In the genomic region with DNA sequence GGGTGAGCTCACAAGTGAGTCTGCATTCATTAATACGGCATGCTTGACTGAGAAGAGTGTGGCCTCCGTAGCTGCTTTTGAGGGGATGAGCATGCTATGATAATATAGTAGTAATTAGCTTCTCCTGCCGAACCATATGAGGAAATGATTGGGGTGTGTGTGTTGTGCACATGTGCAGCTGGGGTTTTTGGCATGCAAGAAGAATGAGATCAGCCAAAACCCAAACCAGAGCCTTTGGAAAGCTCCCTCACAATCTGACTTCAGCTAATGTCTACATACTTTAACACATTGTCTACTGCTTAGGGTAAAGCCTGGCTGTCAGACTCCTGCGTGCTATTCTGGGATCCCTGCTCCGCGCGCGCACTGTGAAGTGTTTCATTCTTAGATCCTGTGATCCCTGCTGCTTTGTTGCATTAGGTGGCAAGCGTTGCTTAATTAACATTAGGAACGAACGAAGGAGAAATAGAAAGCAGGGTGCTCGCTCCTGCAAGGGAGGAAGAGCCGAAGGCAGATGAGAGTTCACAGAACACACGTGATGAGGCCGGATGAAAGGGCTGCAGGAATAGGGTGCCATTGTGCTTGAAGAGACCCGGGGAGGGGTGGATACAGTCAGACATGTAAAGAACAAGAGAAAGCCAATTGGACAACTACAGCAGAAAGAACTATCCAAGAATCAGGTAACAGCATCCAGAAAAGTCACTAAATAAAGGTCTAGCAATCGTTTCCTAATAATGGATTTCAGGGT, we compare ENCODE assay signal across 10 mouse cellular contexts.
DNase-seq lines count a peak whose midpoint lies in the region; ATAC-seq and TF ChIP-seq lines count a peak whose summit lies in the region.
"Had no signal": no experiment of that assay in that cellular context is flagged by ENCODE, and none has a peak within 500 bp of the region (broad histone marks: within the 10 kb centered on the region; RNA-seq: fewer than 3 reads in every experiment).

No protein-coding gene starts in this region.

- peak overlapping the region; percentile 29; the same call in 1 of the 2 replicates for H3K9ac ChIP-seq in midbrain, postnatal 0 days (replicated peaks; ENCODE audit: low read length, poor library complexity, severe bottlenecking)
- no peak overlapping the region for H3K9ac ChIP-seq in kidney, embryonic 14.5 days (ENCODE audit: low read depth, low read length)

- TF ChIP-seq CTCF in layer of hippocampus, adult 2 months (conservative IDR thresholded peaks at IDR 0.05), result no peak
- TF ChIP-seq CTCF in midbrain, postnatal 0 days (IDR thresholded peaks at IDR 0.05), result no peak
- no peak for TF ChIP-seq CTCF in thymus, adult 2 months (IDR thresholded peaks at IDR 0.05; ENCODE audit: borderline replicate concordance, control insufficient read depth, extremely low read depth, insufficient read depth, low read length, poor library complexity)

- WGBS in forebrain, embryonic 10.5 days, result 73% methylated on average over 17 of the region's 17 CpGs
- WGBS in midbrain, postnatal 0 days, result 23% methylated on average over 17 of the region's 17 CpGs
- 94% methylated on average over 17 of the region's 17 CpGs for WGBS in thymus, adult 2 months
- WGBS in kidney, embryonic 14.5 days, result 84% methylated on average over 17 of the region's 17 CpGs

- H3K4me1 ChIP-seq in forebrain, embryonic 10.5 days, result peaks cover 45% of the 10 kb centered on the region
- H3K4me1 ChIP-seq in midbrain, postnatal 0 days (ENCODE audit: insufficient read depth, low read length), result peaks cover 12% of the 10 kb centered on the region; the same call in 1 of the 2 replicates
- no peaks in the 10 kb centered on the region for H3K4me1 ChIP-seq in thymus, adult 2 months (replicated peaks; ENCODE audit: control insufficient read depth, insufficient read depth, low read length)
- 0 out of 2 replicates have a peak, but pooled peaks cover 3% of the 10 kb centered on the region for H3K4me1 ChIP-seq in kidney, embryonic 14.5 days (ENCODE audit: control insufficient read depth, insufficient read depth, low read length)

- ATAC-seq in midbrain, postnatal 0 days (ENCODE audit: low FRiP score), result peak; percentile 44
- no peak for ATAC-seq in kidney, embryonic 14.5 days (ENCODE audit: low FRiP score, low TSS enrichment)

- peak overlapping the region; percentile 42 for H3K4me3 ChIP-seq in layer of hippocampus, adult 2 months
- H3K4me3 ChIP-seq in forebrain, embryonic 10.5 days, result no peak overlapping the region
- H3K4me3 ChIP-seq in midbrain, postnatal 0 days (ENCODE audit: low read depth, low read length), result peak overlapping the region; percentile 13; the same call in 1 of the 2 replicates
- H3K4me3 ChIP-seq in thymus, adult 2 months (ENCODE audit: control insufficient read depth, insufficient read depth, low read length), result no peak overlapping the region
- no peak overlapping the region for H3K4me3 ChIP-seq in kidney, embryonic 14.5 days (ENCODE audit: low read length)

- DNase-seq in layer of hippocampus, adult 2 months (ENCODE audit: low spot score in 2 of 2), result no peak
- no peak for DNase-seq in layer of hippocampus, adult 9-10 months (ENCODE audit: low spot score)
- no peak for DNase-seq in forebrain, embryonic 10.5 days (ENCODE audit: extremely low spot score, low spot score)
- DNase-seq in heart, postnatal 10 days, result peak; percentile 57 to 67
- DNase-seq in midbrain, postnatal 0 days (ENCODE audit: low spot score), result peak; percentile 67
- no peak for DNase-seq in thymus, adult 2 months
- no peak for DNase-seq in spleen, postnatal 4 days (ENCODE audit: low spot score in 2 of 2)
- DNase-seq: cerebellum, adult 11 months; thymus, postnatal 25 days had no signal

- no peak for TF ChIP-seq POLR2A in thymus, adult 2 months (IDR thresholded peaks at IDR 0.05; ENCODE audit: control insufficient read depth, extremely low read depth, insufficient read depth, low read length, poor library complexity)

- H3K36me3 ChIP-seq in forebrain, embryonic 10.5 days (replicated peaks), result no peaks in the 10 kb centered on the region
- no peaks in the 10 kb centered on the region for H3K36me3 ChIP-seq in midbrain, postnatal 0 days (ENCODE audit: insufficient read depth, low read length)
- no peaks in the 10 kb centered on the region for H3K36me3 ChIP-seq in thymus, adult 2 months (ENCODE audit: control insufficient read depth, insufficient read depth, low read length)
- H3K36me3 ChIP-seq in kidney, embryonic 14.5 days (ENCODE audit: control insufficient read depth, insufficient read depth, low read length), result no peaks in the 10 kb centered on the region

- intact Hi-C loops in heart, postnatal 10 days (cut with DNase I), result no loop called here

- H3K9me3 ChIP-seq in forebrain, embryonic 10.5 days, result no peaks in the 10 kb centered on the region
- no peaks in the 10 kb centered on the region for H3K9me3 ChIP-seq in midbrain, postnatal 0 days (ENCODE audit: low read length)
- no peaks in the 10 kb centered on the region for H3K9me3 ChIP-seq in kidney, embryonic 14.5 days (ENCODE audit: control insufficient read depth, low read length)

- H3K27ac ChIP-seq in layer of hippocampus, adult 2 months, result peak overlapping the region; percentile 20; the same call in 1 of the 2 replicates
- peak overlapping the region; percentile 66; the same call in 1 of the 2 replicates for H3K27ac ChIP-seq in forebrain, embryonic 10.5 days
- H3K27ac ChIP-seq in midbrain, postnatal 0 days (ENCODE audit: low read depth, low read length), result peak overlapping the region; percentile 51
- no peak overlapping the region for H3K27ac ChIP-seq in thymus, adult 2 months (ENCODE audit: control insufficient read depth, insufficient read depth, low read length)
- no peak overlapping the region for H3K27ac ChIP-seq in kidney, embryonic 14.5 days (ENCODE audit: low read depth, low read length)

- peak overlapping the region; percentile 41 for H3K4me2 ChIP-seq in midbrain, postnatal 0 days (ENCODE audit: low read depth, low read length, poor library complexity, severe bottlenecking)
- H3K4me2 ChIP-seq in kidney, embryonic 14.5 days (replicated peaks; ENCODE audit: low read depth, low read length), result no peak overlapping the region

- H3K27me3 ChIP-seq in forebrain, embryonic 10.5 days (ENCODE audit: poor library complexity, severe bottlenecking), result no peaks in the 10 kb centered on the region
- H3K27me3 ChIP-seq in midbrain, postnatal 0 days (ENCODE audit: insufficient read depth, low read length), result no peaks in the 10 kb centered on the region
- H3K27me3 ChIP-seq in thymus, adult 2 months (ENCODE audit: control insufficient read depth, insufficient read depth, low read length), result no peaks in the 10 kb centered on the region
- no peaks in the 10 kb centered on the region for H3K27me3 ChIP-seq in kidney, embryonic 14.5 days (ENCODE audit: control insufficient read depth, insufficient read depth, low read length)

Comparison
In these comparisons a context has a peak if more than half of its experiments do, and no peak if none do; other contexts are left out.
1. DNase-seq: peak in heart, postnatal 10 days (2 of 2) and midbrain, postnatal 0 days (single experiment); none in layer of hippocampus, adult 2 months (0 of 2), layer of hippocampus, adult 9-10 months (single experiment), forebrain, embryonic 10.5 days (single experiment), thymus, adult 2 months (single experiment) and spleen, postnatal 4 days (0 of 2).
2. H3K27ac ChIP-seq: peak in layer of hippocampus, adult 2 months (single experiment), forebrain, embryonic 10.5 days (single experiment) and midbrain, postnatal 0 days (single experiment); none in thymus, adult 2 months (single experiment) and kidney, embryonic 14.5 days (single experiment).
3. H3K4me3 ChIP-seq: peak in layer of hippocampus, adult 2 months (single experiment) and midbrain, postnatal 0 days (single experiment); none in forebrain, embryonic 10.5 days (single experiment), thymus, adult 2 months (single experiment) and kidney, embryonic 14.5 days (single experiment).